Mouse (Mus musculus) hindbrain, embryonic 14.5 days (tissue): ENCODE results near the gene Exoc6. TPM values are rescaled to one million over a fixed set of nuclear protein-coding genes. Genes with fewer than 3 reads are reported as not detected.
"Not testable (repeated sequence)": the region's sequence is repeated elsewhere in the genome, so short reads cannot be mapped to it uniquely, and the experiment has no call there.

Experiments used
- ATAC-seq: fragments of 200-750 bp; cut with Nextera tagmentation; 2 replicates; pipeline ENCODE4 v1.8.0; 2017; ENCODE audit warnings: moderate number of reproducible peaks, mild to moderate bottlenecking, moderate TSS enrichment, moderate library complexity; ENCODE audit not compliant: low FRiP score
- DNase-seq: peaks from one replicate; pipeline ENCODE4 v3.0.0-alpha.2; 2015; ENCODE audit warnings: low spot score
- H3K27ac ChIP-seq: fragments of 300-500 bp; sonication (generic); 2 replicates; pipeline ENCODE4 v1.5.1; 2014; ENCODE audit warnings: mild to moderate bottlenecking, moderate library complexity
- H3K27me3 ChIP-seq: fragments of 300-500 bp; sonication (generic); 2 replicates; pipeline ENCODE4 v1.6.1; 2014; ENCODE audit warnings: mild to moderate bottlenecking, low read length, mixed read lengths; ENCODE audit not compliant: control insufficient read depth, insufficient read depth
- H3K36me3 ChIP-seq: fragments of 300-500 bp; sonication (generic); replicated peaks from 2 replicates; pipeline ENCODE4 v1.6.1; 2014; ENCODE audit not compliant: control insufficient read depth, insufficient read depth
- H3K4me1 ChIP-seq: fragments of 300-500 bp; sonication (generic); replicated peaks from 2 replicates; pipeline ENCODE4 v1.6.1; 2014; ENCODE audit warnings: antibody characterized with exemption, low read length, mixed read lengths; ENCODE audit not compliant: control insufficient read depth, insufficient read depth
- H3K4me2 ChIP-seq: fragments of 300-500 bp; sonication (generic); replicated peaks from 2 replicates; pipeline ENCODE4 v1.6.1; 2014; ENCODE audit warnings: mild to moderate bottlenecking, moderate library complexity
- H3K4me3 ChIP-seq: fragments of 300-500 bp; sonication (generic); replicated peaks from 2 replicates; pipeline ENCODE4 v1.5.1; 2014; ENCODE audit warnings: mild to moderate bottlenecking, low read length
- H3K9ac ChIP-seq: fragments of 300-500 bp; sonication (generic); 2 replicates; pipeline ENCODE4 v1.6.1; 2014
- H3K9me3 ChIP-seq: fragments of 300-500 bp; sonication (generic); 2 replicates; pipeline ENCODE4 v1.6.1; 2016; ENCODE audit warnings: low read length; ENCODE audit not compliant: control insufficient read depth
- WGBS: fragments of 180-500 bp; shearing (Covaris S2); extraction: QIAGEN DNeasy Blood & Tissue Kit; methylation state at CpG from one replicate; pipeline ENCODE4 v1.1.7; 2014; 5-methylcytosine and 5-hydroxymethylcytosine counted together
- polyA plus RNA-seq: library from polyadenylated mRNA; unstranded; fragments of >200 nt; fragmentation: Nextera tagmentation; extraction: Ambion mirVana; gene quantifications from 2 replicates; pipeline ENCODE4 v1.2.1, GENCODE M21; 2014

Gene Exoc6
- polyA plus RNA-seq, 1 experiment from 2014 or later: 25.5 TPM

- WGBS: 81% methylated on average over 4 of the region's 4 CpGs
- Histone ChIP-seq H3K9me3 (no peaks in the 10 kb centered on the region), H3K4me3 (no peak overlapping the region), H3K4me1 (no peaks in the 10 kb centered on the region), H3K9ac (no peak overlapping the region), H3K36me3 (no peaks in the 10 kb centered on the region), H3K27ac (no peak overlapping the region), H3K27me3 (peaks cover 26% of the 10 kb centered on the region), H3K4me2 (no peak overlapping the region)
- DNase-seq (no peak), ATAC-seq (no peak)
Measured at GRCm38 (mm10) chr19:37546776-37547175, 3.4 kb upstream of the Exoc6 start.

- H3K27ac ChIP-seq: no peak overlapping the region
- 16% methylated on average over 8 of the region's 8 CpGs for WGBS
Measured at GRCm38 (mm10) chr19:37551040-37551566, 885 bp downstream of the Exoc6 start.

GRCm38 (mm10) chr19:37553376-37554265, 3.4 kb downstream of the Exoc6 start:
- WGBS: 84% methylated on average over 11 of the region's 11 CpGs

More at GRCm38 (mm10) chr19:37551040-37551566, 885 bp downstream of the Exoc6 start:
- Histone ChIP-seq H3K4me1 (no peaks in the 10 kb centered on the region), H3K9me3 (no peaks in the 10 kb centered on the region), H3K4me2 (peak overlapping the region; percentile 98), H3K36me3 (no peaks in the 10 kb centered on the region), H3K4me3 (peak overlapping the region; percentile 90), H3K9ac (peak overlapping the region; percentile 84), H3K27me3 (peaks cover 16% of the 10 kb centered on the region)
- ATAC-seq: no peak
- DNase-seq: no peak

GRCm38 (mm10) chr19:37554266-37554650, 4.0 kb downstream of the Exoc6 start:
- H3K27ac ChIP-seq, H3K9ac ChIP-seq, ATAC-seq, H3K9me3 ChIP-seq, DNase-seq, H3K36me3 ChIP-seq, H3K4me3 ChIP-seq, H3K4me1 ChIP-seq, H3K4me2 ChIP-seq, H3K27me3 ChIP-seq: not testable (repeated sequence)
- 87% methylated on average over 5 of the region's 5 CpGs for WGBS

More at GRCm38 (mm10) chr19:37553376-37554265, 3.4 kb downstream of the Exoc6 start:
- no peak overlapping the region for H3K27ac ChIP-seq
- no peak overlapping the region for H3K9ac ChIP-seq
- ATAC-seq: no peak
- no peaks in the 10 kb centered on the region for H3K4me1 ChIP-seq
- no peaks in the 10 kb centered on the region for H3K36me3 ChIP-seq
- H3K9me3 ChIP-seq: no peaks in the 10 kb centered on the region
- H3K4me2 ChIP-seq: no peak overlapping the region
- H3K4me3 ChIP-seq: no peak overlapping the region
- H3K27me3 ChIP-seq: peaks cover 11% of the 10 kb centered on the region
- DNase-seq: no peak

- WGBS: 90% methylated on average over 6 of the region's 6 CpGs
- ATAC-seq: no peak
Measured at GRCm38 (mm10) chr19:37555863-37556566, 5.8 kb downstream of the Exoc6 start.

GRCm38 (mm10) chr19:37557898-37558297, 7.7 kb downstream of the Exoc6 start:
- H3K27me3 ChIP-seq: no peaks in the 10 kb centered on the region
- no peak overlapping the region for H3K27ac ChIP-seq
- ATAC-seq (no peak), DNase-seq (no peak)
- H3K9ac ChIP-seq: no peak overlapping the region
- H3K36me3 ChIP-seq: no peaks in the 10 kb centered on the region
- no peak overlapping the region for H3K4me2 ChIP-seq
- H3K4me1 ChIP-seq: 0 out of 2 replicates have a peak, but pooled peaks cover 6% of the 10 kb centered on the region
- 81% methylated on average over 3 of the region's 3 CpGs for WGBS
- H3K4me3 ChIP-seq: no peak overlapping the region
- no peaks in the 10 kb centered on the region for H3K9me3 ChIP-seq

More at GRCm38 (mm10) chr19:37555863-37556566, 5.8 kb downstream of the Exoc6 start:
- no peak overlapping the region for H3K4me3 ChIP-seq
- H3K9ac ChIP-seq: no peak overlapping the region
- no peaks in the 10 kb centered on the region for H3K9me3 ChIP-seq
- no peak for DNase-seq
- H3K27me3 ChIP-seq: no peaks in the 10 kb centered on the region
- 0 out of 2 replicates have a peak, but pooled peaks cover 6% of the 10 kb centered on the region for H3K4me1 ChIP-seq
- no peaks in the 10 kb centered on the region for H3K36me3 ChIP-seq
- H3K27ac ChIP-seq: no peak overlapping the region
- no peak overlapping the region for H3K4me2 ChIP-seq

GRCm38 (mm10) chr19:37559286-37560079, 9.3 kb downstream of the Exoc6 start:
- no peaks in the 10 kb centered on the region for H3K9me3 ChIP-seq
- H3K4me1 ChIP-seq: 0 out of 2 replicates have a peak, but pooled peaks cover 6% of the 10 kb centered on the region
- no peaks in the 10 kb centered on the region for H3K36me3 ChIP-seq
- H3K27me3 ChIP-seq: no peaks in the 10 kb centered on the region
- H3K9ac ChIP-seq: no peak overlapping the region
- H3K27ac ChIP-seq: no peak overlapping the region
- peak; percentile 62 for DNase-seq
- 45% methylated on average over 9 of the region's 9 CpGs for WGBS
- peak; percentile 40; the same call in 1 of the 2 replicates for ATAC-seq
- peak overlapping the region; percentile 10 for H3K4me2 ChIP-seq
- no peak overlapping the region for H3K4me3 ChIP-seq

- H3K9me3 ChIP-seq: no peaks in the 10 kb centered on the region
- no peak overlapping the region for H3K9ac ChIP-seq
- ATAC-seq (no peak), DNase-seq (no peak)
- no peak overlapping the region for H3K27ac ChIP-seq
- 23% methylated on average over 6 of the region's 6 CpGs for WGBS
- H3K4me3 ChIP-seq: no peak overlapping the region
- no peaks in the 10 kb centered on the region for H3K36me3 ChIP-seq
- H3K4me1 ChIP-seq: 0 out of 2 replicates have a peak, but pooled peaks cover 6% of the 10 kb centered on the region
- peak overlapping the region; percentile 10 for H3K4me2 ChIP-seq
- H3K27me3 ChIP-seq: no peaks in the 10 kb centered on the region
Measured at GRCm38 (mm10) chr19:37560080-37560427, 9.8 kb downstream of the Exoc6 start.
